Mouse (Mus musculus) thymus, postnatal 0 days (tissue): ENCODE data around the gene Tpt1. TPM values are rescaled to one million over a fixed set of nuclear protein-coding genes. Genes with fewer than 3 reads are reported as not detected.

Source experiments
- DNase-seq: peaks from one replicate; pipeline ENCODE4 v3.0.0-alpha.2; 2015; ENCODE audit warnings: low spot score
- polyA plus RNA-seq: library from polyadenylated mRNA; unstranded; fragments of >200 nt; fragmentation: Nextera tagmentation; extraction: Ambion mirVana; gene quantifications from 2 replicates; pipeline ENCODE4 v1.2.1, GENCODE M21; 2015

The Tpt1 gene
- polyA plus RNA-seq, 1 experiment from 2014 or later = 1,673 TPM

DNA sequence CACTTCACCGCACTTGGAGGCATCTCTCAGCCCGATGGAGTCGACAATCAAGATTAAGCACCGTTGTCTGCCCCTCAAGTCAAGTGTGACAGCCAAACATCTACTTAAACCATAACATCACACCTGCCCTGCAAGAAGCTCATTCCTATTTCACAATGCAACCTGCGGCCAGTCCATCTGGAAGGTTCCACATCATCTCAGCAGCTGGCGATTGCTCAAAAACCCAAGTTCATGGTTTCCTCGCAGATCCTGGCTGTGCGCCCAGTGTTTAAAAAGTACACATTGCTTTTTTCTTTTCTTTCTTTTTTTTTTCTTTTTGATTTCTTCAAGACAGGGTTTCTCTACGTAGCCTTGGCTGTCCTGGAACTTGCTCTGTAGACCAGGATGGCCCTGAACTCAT, 28.7 kb downstream of the Tpt1 start:
- no peak for DNase-seq

DNA sequence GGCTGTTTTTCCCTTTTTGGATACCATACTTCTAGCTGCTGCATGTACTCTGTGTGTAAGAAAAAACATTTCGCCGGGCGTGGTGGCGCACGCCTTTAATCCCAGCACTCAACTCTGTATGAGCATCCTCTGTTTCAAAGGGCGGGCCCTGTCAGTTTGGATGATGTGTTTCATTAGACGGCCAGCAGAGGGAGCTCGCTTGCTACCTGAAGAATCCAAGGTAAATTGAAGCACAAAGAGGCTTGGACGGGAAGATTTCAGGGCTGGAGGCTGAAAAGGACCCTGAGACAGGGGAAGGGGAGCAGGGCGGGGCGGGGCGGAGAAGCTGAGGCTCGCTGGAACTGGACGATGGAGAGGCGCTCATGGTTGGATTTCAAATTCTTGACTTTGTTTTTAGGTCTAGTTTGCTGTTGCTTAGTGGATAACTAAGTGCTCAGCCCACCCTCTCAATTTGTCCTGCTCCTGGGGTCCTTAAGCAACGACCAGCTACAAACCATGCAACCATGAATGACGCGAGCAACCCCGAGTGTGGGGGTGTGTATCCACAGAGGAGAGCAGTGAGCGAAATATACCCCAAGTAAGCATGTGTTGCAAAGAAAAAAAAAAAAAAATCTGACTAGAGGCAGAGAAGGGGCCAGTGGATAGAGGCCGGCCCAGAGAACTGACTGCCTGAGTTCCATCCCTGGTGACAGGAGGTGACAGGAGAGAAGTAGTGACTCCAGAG, 31.6 kb downstream of the Tpt1 start:
- DNase-seq = peak; percentile 78

GRCm38 (mm10) chr14:75877297-75877696, 32.4 kb downstream of the Tpt1 start:
- no peak for DNase-seq

- no peak for DNase-seq
These were observed 34.1 kb downstream of the Tpt1 start for GRCm38 (mm10) chr14:75878980-75879379.

GRCm38 (mm10) chr14:75881856-75882255, 37.0 kb downstream of the Tpt1 start:
- DNase-seq = no peak

DNA sequence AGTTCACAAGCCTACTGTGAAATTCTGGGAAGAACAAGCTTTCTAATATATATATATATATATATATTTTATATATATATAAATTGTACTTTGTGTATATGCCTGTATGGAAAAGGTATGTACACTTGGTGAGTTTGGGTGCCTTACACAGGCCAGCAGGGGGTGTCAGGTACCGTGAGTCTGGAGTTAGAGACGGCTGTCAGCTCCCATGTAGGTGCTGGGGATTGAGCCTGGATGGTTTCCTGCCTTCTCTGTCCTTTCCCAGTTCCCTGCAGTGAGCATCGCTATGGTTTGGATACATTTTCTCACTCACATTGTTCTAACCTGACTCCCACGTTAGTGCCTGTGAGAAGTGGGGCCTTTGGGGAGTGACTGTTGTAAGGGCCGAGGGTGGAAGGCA, 38.4 kb downstream of the Tpt1 start:
- no peak for DNase-seq

- no peak for DNase-seq
These were observed 39.0 kb downstream of the Tpt1 start for GRCm38 (mm10) chr14:75883873-75884272.

- DNase-seq = no peak
These were observed 47.2 kb downstream of the Tpt1 start for GRCm38 (mm10) chr14:75892118-75892517.

Other genes starting within 250 kb of the Tpt1 start
- gene Erich6b, start 202.8 kb upstream of the Tpt1 start, polyA plus RNA-seq = not detected in 2 replicates
- 17.6 and 18.1 TPM in 2 replicates for gene Cog3, start 90.6 kb upstream of the Tpt1 start, polyA plus RNA-seq
- gene Slc25a30, start 58.1 kb upstream of the Tpt1 start, polyA plus RNA-seq = 7.4 and 7.7 TPM in 2 replicates
- gene Kctd4, start 109.9 kb downstream of the Tpt1 start, polyA plus RNA-seq = 1.9 TPM in 2 replicates
- gene Gtf2f2, start 165.8 kb downstream of the Tpt1 start, polyA plus RNA-seq = 62.6 and 63.8 TPM in 2 replicates